Comparison of ENCODE assay signal across 8 mouse cellular contexts in the genomic region with DNA sequence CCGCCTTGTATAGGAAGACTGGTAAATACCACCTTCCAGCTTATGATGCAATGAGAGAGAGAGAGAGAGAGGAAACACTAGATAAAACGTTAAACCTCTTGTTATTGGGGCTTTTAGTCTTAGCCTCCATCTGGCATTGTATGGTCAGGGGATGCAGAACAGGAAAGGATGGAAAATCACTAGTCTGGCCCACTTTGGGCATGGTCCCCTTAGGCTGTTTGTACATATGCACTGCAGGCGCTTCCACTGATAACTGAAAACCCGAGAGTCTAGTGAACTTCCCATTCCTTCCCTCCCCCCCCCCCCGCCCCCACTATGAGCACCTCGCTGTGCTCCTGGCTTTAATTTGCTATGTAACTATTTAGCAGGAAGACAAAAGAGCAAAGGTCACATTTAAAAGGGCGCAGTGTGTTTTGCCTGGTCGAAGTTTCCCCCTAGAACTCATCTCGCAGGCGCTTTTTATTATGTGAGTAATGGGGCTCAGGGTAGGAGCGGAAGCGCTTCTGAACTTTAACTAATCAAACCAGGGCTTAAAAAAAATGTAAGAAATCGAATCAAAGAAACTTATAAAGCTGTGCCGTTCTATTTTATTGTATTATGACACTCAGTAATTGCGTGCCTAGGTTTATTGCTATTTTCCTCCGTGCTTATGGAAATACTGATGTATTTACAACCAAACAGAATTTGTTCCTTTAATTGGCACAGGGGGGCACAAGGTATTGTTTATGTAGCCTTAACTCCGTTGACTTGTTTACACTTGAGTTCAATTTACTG. TPM values are rescaled to one million over a fixed set of nuclear protein-coding genes. Genes with fewer than 3 reads are reported as not detected.
DNase-seq lines count a peak whose midpoint lies in the region; ATAC-seq lines count a peak whose summit lies in the region.

No protein-coding gene starts in this region.

- H3K27me3 ChIP-seq in kidney, embryonic 16.5 days (ENCODE audit: insufficient read depth, low read length) = no peaks in the 10 kb centered on the region
- H3K27me3 ChIP-seq in forebrain, embryonic 12.5 days = no peaks in the 10 kb centered on the region; the same call in 1 of the 2 replicates
- H3K27me3 ChIP-seq in limb, embryonic 12.5 days = no peaks in the 10 kb centered on the region
- H3K27me3 ChIP-seq in neural tube, embryonic 15.5 days (replicated peaks) = no peaks in the 10 kb centered on the region

- peaks cover 12% of the 10 kb centered on the region for H3K4me1 ChIP-seq in kidney, embryonic 16.5 days (ENCODE audit: insufficient read depth, low read length)
- H3K4me1 ChIP-seq in forebrain, embryonic 12.5 days = 0 out of 2 replicates have a peak, but pooled peaks cover 2% of the 10 kb centered on the region
- peaks cover 38% of the 10 kb centered on the region for H3K4me1 ChIP-seq in limb, embryonic 12.5 days (replicated peaks)
- H3K4me1 ChIP-seq in neural tube, embryonic 15.5 days = peaks cover 11% of the 10 kb centered on the region

- H3K36me3 ChIP-seq in kidney, embryonic 16.5 days (ENCODE audit: insufficient read depth, low read length) = no peaks in the 10 kb centered on the region
- no peaks in the 10 kb centered on the region for H3K36me3 ChIP-seq in forebrain, embryonic 12.5 days (replicated peaks)
- H3K36me3 ChIP-seq in limb, embryonic 12.5 days = no peaks in the 10 kb centered on the region
- H3K36me3 ChIP-seq in neural tube, embryonic 15.5 days = no peaks in the 10 kb centered on the region

- H3K9ac ChIP-seq in kidney, embryonic 16.5 days (replicated peaks; ENCODE audit: low read length) = peak overlapping the region; percentile 23; the same call in 1 of the 2 replicates
- H3K9ac ChIP-seq in forebrain, embryonic 12.5 days = no peak overlapping the region
- H3K9ac ChIP-seq in limb, embryonic 12.5 days (replicated peaks) = peak overlapping the region; percentile 40; the same call in 1 of the 2 replicates
- H3K9ac ChIP-seq in neural tube, embryonic 15.5 days (replicated peaks) = no peak overlapping the region; the same call in 1 of the 2 replicates

- H3K27ac ChIP-seq in kidney, embryonic 16.5 days (ENCODE audit: low read length) = peak overlapping the region; percentile 75
- no peak overlapping the region for H3K27ac ChIP-seq in forebrain, embryonic 12.5 days
- H3K27ac ChIP-seq in limb, embryonic 12.5 days = peak overlapping the region; percentile 92
- no peak overlapping the region for H3K27ac ChIP-seq in neural tube, embryonic 15.5 days (replicated peaks)

- H3K4me2 ChIP-seq in kidney, embryonic 16.5 days (replicated peaks; ENCODE audit: low read depth, low read length) = peak overlapping the region; percentile 56
- peak overlapping the region; percentile 47 for H3K4me2 ChIP-seq in forebrain, embryonic 12.5 days
- H3K4me2 ChIP-seq in limb, embryonic 12.5 days = peak overlapping the region; percentile 53
- peak overlapping the region; percentile 53 for H3K4me2 ChIP-seq in neural tube, embryonic 15.5 days

- H3K9me3 ChIP-seq in kidney, embryonic 16.5 days (ENCODE audit: low read length) = no peaks in the 10 kb centered on the region
- H3K9me3 ChIP-seq in forebrain, embryonic 12.5 days = no peaks in the 10 kb centered on the region
- no peaks in the 10 kb centered on the region for H3K9me3 ChIP-seq in limb, embryonic 12.5 days
- H3K9me3 ChIP-seq in neural tube, embryonic 15.5 days (replicated peaks) = no peaks in the 10 kb centered on the region

- ATAC-seq in kidney, embryonic 16.5 days (ENCODE audit: low FRiP score, low TSS enrichment) = no peak
- ATAC-seq in forebrain, embryonic 12.5 days (ENCODE audit: low FRiP score) = peak; percentile 41; the same call in 1 of the 2 replicates
- ATAC-seq in limb, embryonic 12.5 days (ENCODE audit: insufficient number of reproducible peaks, insufficient read depth, low FRiP score, low TSS enrichment, low read depth) = peak; percentile 86
- peak; percentile 59; the same call in 1 of the 2 replicates for ATAC-seq in neural tube, embryonic 15.5 days (ENCODE audit: low FRiP score)

- no peak for DNase-seq in kidney, adult 18-20 months
- DNase-seq in ovary, postnatal 10 days (ENCODE audit: low spot score) = no peak
- no peak for DNase-seq in ovary, postnatal 14 days (ENCODE audit: low spot score)
- DNase-seq in urinary bladder, postnatal 10 days (ENCODE audit: low spot score) = no peak

- 7% methylated on average over 16 of the region's 17 CpGs for WGBS in kidney, embryonic 16.5 days
- WGBS in forebrain, embryonic 12.5 days = 13% methylated on average over 17 of the region's 17 CpGs
- 2% methylated on average over 16 of the region's 17 CpGs for WGBS in limb, embryonic 12.5 days
- WGBS in neural tube, embryonic 15.5 days = 9% methylated on average over 17 of the region's 17 CpGs

- H3K4me3 ChIP-seq in kidney, embryonic 16.5 days (ENCODE audit: low read length) = peak overlapping the region; percentile 32
- peak overlapping the region; percentile 17 for H3K4me3 ChIP-seq in forebrain, embryonic 12.5 days (replicated peaks)
- H3K4me3 ChIP-seq in limb, embryonic 12.5 days (replicated peaks) = peak overlapping the region; percentile 21
- H3K4me3 ChIP-seq in neural tube, embryonic 15.5 days (replicated peaks) = peak overlapping the region; percentile 21

RNA-seq across cellular contexts. Expression of a gene that starts 40.1 kb away (rescaled TPM):
- polyA plus RNA-seq in kidney, embryonic 16.5 days (2015; fragmentation: Nextera tagmentation; extraction: Ambion mirVana) = 35.4 and 42.6 TPM in 2 replicates
- polyA plus RNA-seq in forebrain, embryonic 12.5 days (2016; fragmentation: Nextera tagmentation; extraction: Ambion mirVana) = 9.4 and 12.0 TPM in 2 replicates
- polyA plus RNA-seq in limb, embryonic 12.5 days (2016; fragmentation: Nextera tagmentation; extraction: Ambion mirVana) = 62.3 and 67.7 TPM in 2 replicates
- polyA plus RNA-seq in neural tube, embryonic 15.5 days (2015; fragmentation: Nextera tagmentation; extraction: Ambion mirVana) = 2.7 and 3.6 TPM in 2 replicates

Comparison
In these comparisons a context has a peak if more than half of its experiments do, and no peak if none do; other contexts are left out.
1. H3K27ac ChIP-seq: peak in kidney, embryonic 16.5 days (single experiment) and limb, embryonic 12.5 days (single experiment); none in forebrain, embryonic 12.5 days (single experiment) and neural tube, embryonic 15.5 days (single experiment).
2. H3K9ac ChIP-seq: peak in kidney, embryonic 16.5 days (single experiment) and limb, embryonic 12.5 days (single experiment); none in forebrain, embryonic 12.5 days (single experiment) and neural tube, embryonic 15.5 days (single experiment).
3. Peak in every context shown above with its lines, with median percentiles within 50 percentile points of each other: H3K4me2 ChIP-seq and H3K4me3 ChIP-seq.